Mouse (Mus musculus) kidney, embryonic 15.5 days (tissue): ENCODE results near the gene Txndc16. TPM values are rescaled to one million over a fixed set of nuclear protein-coding genes. Genes with fewer than 3 reads are reported as not detected.

Experiments
- ATAC-seq: fragments of 200-750 bp; cut with Nextera tagmentation; replicated peaks from 2 replicates; pipeline ENCODE4 v1.8.0; 2017; ENCODE audit warnings: moderate TSS enrichment; ENCODE audit not compliant: low FRiP score
- H3K27ac ChIP-seq: fragments of 300-500 bp; sonication (generic); 2 replicates; pipeline ENCODE4 v1.5.1; 2015; ENCODE audit warnings: mild to moderate bottlenecking, inconsistent platforms
- H3K27me3 ChIP-seq: fragments of 300-500 bp; sonication (generic); 2 replicates; pipeline ENCODE4 v1.6.1; 2015; ENCODE audit warnings: inconsistent platforms
- H3K36me3 ChIP-seq: fragments of 300-500 bp; sonication (generic); 2 replicates; pipeline ENCODE4 v1.6.1; 2015; ENCODE audit warnings: inconsistent platforms
- H3K4me1 ChIP-seq: fragments of 300-500 bp; sonication (generic); 2 replicates; pipeline ENCODE4 v1.6.1; 2015; ENCODE audit warnings: inconsistent platforms
- H3K4me2 ChIP-seq: fragments of 300-500 bp; sonication (generic); 2 replicates; pipeline ENCODE4 v1.6.1; 2015; ENCODE audit warnings: moderate library complexity, mild to moderate bottlenecking, inconsistent platforms
- H3K4me3 ChIP-seq: fragments of 300-500 bp; sonication (generic); replicated peaks from 2 replicates; pipeline ENCODE4 v1.5.1; 2015; ENCODE audit warnings: mild to moderate bottlenecking, inconsistent platforms
- H3K9ac ChIP-seq: fragments of 300-500 bp; sonication (generic); 2 replicates; pipeline ENCODE4 v1.6.1; 2015; ENCODE audit warnings: mild to moderate bottlenecking, inconsistent platforms
- H3K9me3 ChIP-seq: fragments of 300-500 bp; sonication (generic); replicated peaks from 2 replicates; pipeline ENCODE4 v1.6.1; 2016; ENCODE audit warnings: inconsistent platforms
- WGBS: fragments of 180-500 bp; shearing (Covaris S2); methylation state at CpG from one replicate; pipeline ENCODE4 v1.1.7; 2015; ENCODE audit warnings: mixed read lengths; 5-methylcytosine and 5-hydroxymethylcytosine counted together
- polyA plus RNA-seq: library from polyadenylated mRNA; unstranded; fragments of >200 nt; fragmentation: Nextera tagmentation; extraction: Ambion mirVana; gene quantifications from 2 replicates; pipeline ENCODE4 v1.2.1, GENCODE M21; 2015

Txndc16 gene
- polyA plus RNA-seq, 1 experiment from 2014 or later: 13.4 TPM

GRCm38 (mm10) chr14:45210683-45211082, 9.4 kb downstream of the Txndc16 start:
- no peak overlapping the region for H3K4me3 ChIP-seq
- no peaks in the 10 kb centered on the region for H3K27me3 ChIP-seq
- 67% methylated on average over 4 of the region's 4 CpGs for WGBS
- H3K9ac ChIP-seq: no peak overlapping the region
- no peak overlapping the region for H3K27ac ChIP-seq
- no peak overlapping the region for H3K4me2 ChIP-seq
- H3K4me1 ChIP-seq: no peaks in the 10 kb centered on the region
- no peak for ATAC-seq
- H3K9me3 ChIP-seq: no peaks in the 10 kb centered on the region
- H3K36me3 ChIP-seq: peaks cover 3% of the 10 kb centered on the region; the same call in 1 of the 2 replicates

GRCm38 (mm10) chr14:45200607-45201006, 19.5 kb downstream of the Txndc16 start:
- Histone ChIP-seq H3K9me3 (no peaks in the 10 kb centered on the region), H3K36me3 (peaks cover 4% of the 10 kb centered on the region; the same call in 1 of the 2 replicates), H3K9ac (no peak overlapping the region), H3K4me1 (no peaks in the 10 kb centered on the region), H3K4me2 (no peak overlapping the region), H3K27ac (no peak overlapping the region), H3K27me3 (no peaks in the 10 kb centered on the region), H3K4me3 (no peak overlapping the region)
- no peak for ATAC-seq

- 82% methylated on average over 2 of the region's 2 CpGs for WGBS
- H3K36me3 ChIP-seq: 0 out of 2 replicates have a peak, but pooled peaks cover 5% of the 10 kb centered on the region
- no peak for ATAC-seq
- H3K4me2 ChIP-seq: no peak overlapping the region
- H3K27ac ChIP-seq: no peak overlapping the region
- no peaks in the 10 kb centered on the region for H3K9me3 ChIP-seq
- no peaks in the 10 kb centered on the region for H3K4me1 ChIP-seq
- H3K4me3 ChIP-seq: no peak overlapping the region
- no peaks in the 10 kb centered on the region for H3K27me3 ChIP-seq
- H3K9ac ChIP-seq: no peak overlapping the region
These were observed 29.1 kb downstream of the Txndc16 start for GRCm38 (mm10) chr14:45190999-45191398.

- H3K36me3 ChIP-seq: no peaks in the 10 kb centered on the region
- no peaks in the 10 kb centered on the region for H3K27me3 ChIP-seq
- no peaks in the 10 kb centered on the region for H3K9me3 ChIP-seq
- no peak overlapping the region for H3K27ac ChIP-seq
- H3K4me1 ChIP-seq: no peaks in the 10 kb centered on the region
- H3K4me3 ChIP-seq: no peak overlapping the region
- WGBS: 73% methylated on average over 4 of the region's 4 CpGs
- H3K4me2 ChIP-seq: no peak overlapping the region
- H3K9ac ChIP-seq: no peak overlapping the region
- ATAC-seq: no peak
These were observed 38.5 kb downstream of the Txndc16 start for GRCm38 (mm10) chr14:45181611-45182010.

- H3K36me3 ChIP-seq: no peaks in the 10 kb centered on the region
- no peaks in the 10 kb centered on the region for H3K27me3 ChIP-seq
- H3K4me1 ChIP-seq: no peaks in the 10 kb centered on the region
- no peak overlapping the region for H3K4me3 ChIP-seq
- no peak overlapping the region for H3K27ac ChIP-seq
- no peak for ATAC-seq
- WGBS: 75% methylated on average over 2 of the region's 2 CpGs
- H3K9ac ChIP-seq: no peak overlapping the region
- H3K9me3 ChIP-seq: no peaks in the 10 kb centered on the region
- H3K4me2 ChIP-seq: no peak overlapping the region
These were observed 40.5 kb downstream of the Txndc16 start for GRCm38 (mm10) chr14:45179606-45180005.

DNA sequence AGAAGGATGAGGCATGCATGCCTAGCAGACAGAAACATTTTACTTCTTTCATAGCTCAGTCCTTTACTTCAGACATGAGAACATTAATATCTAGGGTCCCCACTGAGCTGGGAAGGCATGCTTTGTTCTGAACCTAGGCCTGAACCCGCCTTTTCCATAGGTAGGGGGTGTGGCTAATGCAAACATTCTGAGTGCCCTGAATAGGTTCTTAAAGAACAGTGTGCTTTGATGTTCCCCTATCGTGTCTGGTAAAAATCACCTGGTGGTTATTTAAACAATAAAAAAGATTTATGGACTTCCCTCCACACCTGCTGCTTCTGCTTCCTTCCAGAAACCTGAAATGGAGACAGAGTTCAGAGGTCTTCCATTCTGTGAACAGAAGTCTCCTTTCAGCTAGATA, 40.9 kb downstream of the Txndc16 start:
- Histone ChIP-seq H3K36me3 (no peaks in the 10 kb centered on the region), H3K9ac (no peak overlapping the region), H3K4me2 (no peak overlapping the region), H3K27me3 (no peaks in the 10 kb centered on the region), H3K4me3 (no peak overlapping the region), H3K27ac (no peak overlapping the region), H3K9me3 (no peaks in the 10 kb centered on the region), H3K4me1 (no peaks in the 10 kb centered on the region)
- ATAC-seq: no peak
- 56% methylated on average over 2 of the region's 2 CpGs for WGBS

- 81% methylated on average over 14 of the region's 14 CpGs for WGBS
These were observed 45.0 kb downstream of the Txndc16 start for GRCm38 (mm10) chr14:45175012-45175740.

GRCm38 (mm10) chr14:45172260-45172659, 47.9 kb downstream of the Txndc16 start:
- H3K4me3 ChIP-seq: no peak overlapping the region
- no peak overlapping the region for H3K9ac ChIP-seq
- no peak overlapping the region for H3K4me2 ChIP-seq
- WGBS: 92% methylated on average over 5 of the region's 5 CpGs
- no peaks in the 10 kb centered on the region for H3K9me3 ChIP-seq
- H3K27me3 ChIP-seq: no peaks in the 10 kb centered on the region
- H3K4me1 ChIP-seq: no peaks in the 10 kb centered on the region
- ATAC-seq: no peak
- H3K27ac ChIP-seq: no peak overlapping the region
- no peaks in the 10 kb centered on the region for H3K36me3 ChIP-seq

More at GRCm38 (mm10) chr14:45175012-45175740, 45.0 kb downstream of the Txndc16 start:
- no peaks in the 10 kb centered on the region for H3K4me1 ChIP-seq
- no peaks in the 10 kb centered on the region for H3K9me3 ChIP-seq
- no peaks in the 10 kb centered on the region for H3K27me3 ChIP-seq
- no peaks in the 10 kb centered on the region for H3K36me3 ChIP-seq
- no peak overlapping the region for H3K27ac ChIP-seq
- H3K9ac ChIP-seq: no peak overlapping the region
- H3K4me2 ChIP-seq: no peak overlapping the region
- ATAC-seq: peak; percentile 46; the same call in 1 of the 2 replicates
- H3K4me3 ChIP-seq: no peak overlapping the region

- no peak overlapping the region for H3K4me3 ChIP-seq
- H3K9ac ChIP-seq: no peak overlapping the region
- H3K4me1 ChIP-seq: no peaks in the 10 kb centered on the region
- 89% methylated on average over 8 of the region's 8 CpGs for WGBS
- no peak overlapping the region for H3K4me2 ChIP-seq
- H3K27me3 ChIP-seq: no peaks in the 10 kb centered on the region
- no peaks in the 10 kb centered on the region for H3K9me3 ChIP-seq
- H3K27ac ChIP-seq: no peak overlapping the region
- no peaks in the 10 kb centered on the region for H3K36me3 ChIP-seq
- no peak for ATAC-seq
These were observed 52.8 kb downstream of the Txndc16 start for GRCm38 (mm10) chr14:45167366-45167765.

GRCm38 (mm10) chr14:45155511-45156173, 64.5 kb downstream of the Txndc16 start:
- whole genome bisulfite sequencing: 79% methylated on average over 4 of the region's 4 CpGs
- H3K27ac ChIP-seq: no peak overlapping the region
- no peak overlapping the region for H3K4me2 ChIP-seq
- H3K36me3 ChIP-seq: no peaks in the 10 kb centered on the region
- ATAC-seq: no peak
- no peaks in the 10 kb centered on the region for H3K4me1 ChIP-seq
- H3K27me3 ChIP-seq: no peaks in the 10 kb centered on the region
- no peak overlapping the region for H3K9ac ChIP-seq
- H3K9me3 ChIP-seq: no peaks in the 10 kb centered on the region
- no peak overlapping the region for H3K4me3 ChIP-seq

DNA sequence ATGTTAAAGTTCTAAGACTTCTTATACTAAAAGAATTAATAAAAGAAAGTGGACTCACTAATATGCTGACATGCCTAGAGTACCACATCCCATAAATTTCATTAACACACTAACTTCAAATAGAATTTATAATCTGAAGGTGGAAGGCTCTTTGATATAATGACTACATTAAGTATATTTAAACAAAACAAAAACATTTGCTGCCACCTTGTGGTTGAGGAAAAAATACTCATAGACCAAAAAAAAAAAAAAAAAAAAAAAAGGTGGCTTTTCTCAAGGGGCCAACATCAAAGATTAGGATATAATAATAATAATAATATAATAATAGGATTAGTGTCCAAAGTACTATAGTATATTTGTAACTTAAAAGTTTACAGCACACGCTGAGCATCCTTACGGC, 66.9 kb downstream of the Txndc16 start:
- ATAC-seq: no peak
- H3K9ac ChIP-seq: no peak overlapping the region
- no peaks in the 10 kb centered on the region for H3K27me3 ChIP-seq
- no peaks in the 10 kb centered on the region for H3K36me3 ChIP-seq
- no peaks in the 10 kb centered on the region for H3K9me3 ChIP-seq
- no peak overlapping the region for H3K4me3 ChIP-seq
- no peak overlapping the region for H3K27ac ChIP-seq
- WGBS: 84% methylated on average over 2 of the region's 2 CpGs
- H3K4me1 ChIP-seq: no peaks in the 10 kb centered on the region
- no peak overlapping the region for H3K4me2 ChIP-seq

GRCm38 (mm10) chr14:45142511-45142910, 77.6 kb downstream of the Txndc16 start:
- 0 out of 2 replicates have a peak, but pooled peaks have one; percentile 58 for ATAC-seq
- no peak overlapping the region for H3K9ac ChIP-seq
- H3K27me3 ChIP-seq: no peaks in the 10 kb centered on the region
- H3K36me3 ChIP-seq: no peaks in the 10 kb centered on the region
- WGBS: 50% methylated on average over 4 of the region's 4 CpGs
- no peaks in the 10 kb centered on the region for H3K4me1 ChIP-seq
- no peaks in the 10 kb centered on the region for H3K9me3 ChIP-seq
- no peak overlapping the region for H3K27ac ChIP-seq
- no peak overlapping the region for H3K4me2 ChIP-seq
- H3K4me3 ChIP-seq: no peak overlapping the region
